Mouse (Mus musculus): Measurements from ENCODE around the gene Ano4. TPM values are rescaled to one million over a fixed set of nuclear protein-coding genes. Genes with fewer than 3 reads are reported as not detected.

Ano4 gene
- polyA plus RNA-seq, 1 experiment from 2014 or later: 0.96 TPM

DNA sequence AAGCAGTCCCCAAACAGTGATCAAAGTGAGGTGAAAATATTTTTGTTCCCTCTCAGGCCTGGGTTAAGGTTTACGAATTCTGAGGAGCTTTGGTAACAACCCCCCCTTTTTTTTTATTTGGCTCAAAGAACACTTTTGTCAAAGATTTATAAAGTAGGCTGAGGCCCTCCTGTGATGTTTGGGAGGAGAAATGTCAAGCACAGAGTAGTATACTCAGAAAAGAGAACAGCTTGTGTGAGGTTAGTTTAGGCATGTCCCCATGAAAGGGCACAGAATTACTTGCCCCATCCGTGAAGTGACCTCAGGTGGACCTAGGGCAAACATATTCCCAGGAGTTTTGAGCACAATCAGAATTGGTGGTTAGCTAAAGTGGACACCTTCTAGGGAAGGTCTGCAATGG lies 189.1 kb downstream of the Ano4 start:
- no peaks in the 10 kb centered on the region for H3K9me3 ChIP-seq (ENCODE audit: control insufficient read depth, low read length)
- WGBS: 61% methylated on average over 2 of the region's 2 CpGs
- H3K27me3 ChIP-seq (ENCODE audit: control insufficient read depth, insufficient read depth, low read length): no peaks in the 10 kb centered on the region
- H3K9ac ChIP-seq (ENCODE audit: low read length): no peak overlapping the region
- no peak overlapping the region for H3K4me3 ChIP-seq (ENCODE audit: low read depth, low read length)
- no peak overlapping the region for H3K4me2 ChIP-seq (ENCODE audit: low read depth, severe bottlenecking)
- no peaks in the 10 kb centered on the region for H3K36me3 ChIP-seq (ENCODE audit: control insufficient read depth, insufficient read depth, low read length)
- DNase-seq (ENCODE audit: low spot score) (no peak), ATAC-seq (ENCODE audit: insufficient number of reproducible peaks, low FRiP score, low TSS enrichment, low read depth) (no peak)
- H3K4me1 ChIP-seq (ENCODE audit: control insufficient read depth, insufficient read depth, low read length): no peaks in the 10 kb centered on the region
- no peak overlapping the region for H3K27ac ChIP-seq (replicated peaks; ENCODE audit: low read depth, low read length)

DNA sequence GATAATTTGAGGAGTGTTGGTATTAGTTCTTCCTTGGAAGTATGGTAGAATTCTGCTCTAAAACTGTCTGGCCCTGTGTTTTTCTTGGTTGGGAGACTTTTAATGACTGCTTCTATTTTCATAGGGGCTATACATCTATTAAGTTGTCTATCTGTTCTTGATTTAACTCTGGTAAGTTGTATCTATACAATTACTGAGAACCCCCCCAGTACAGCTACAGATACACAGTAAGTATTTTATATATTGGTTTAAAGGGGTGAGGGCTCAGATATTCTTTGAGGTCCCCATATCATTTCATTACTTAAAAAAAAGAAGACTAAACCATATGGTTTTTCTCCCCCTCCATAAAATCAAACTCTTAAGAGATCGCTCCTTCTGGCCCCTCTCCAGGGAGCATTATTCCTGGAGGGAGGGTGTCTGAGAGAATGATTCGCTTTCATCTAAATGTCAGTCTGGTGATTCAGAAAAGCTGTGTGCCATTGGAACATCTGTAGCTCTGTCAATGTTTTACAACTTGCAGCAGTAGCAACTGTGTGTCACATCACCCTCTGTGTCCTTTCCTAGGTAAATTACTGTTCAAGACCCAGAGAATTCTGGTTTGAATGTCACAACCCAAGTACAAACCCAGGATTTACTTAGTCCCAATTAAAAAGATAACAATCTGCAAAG lies 189.6 kb downstream of the Ano4 start:
- DNase-seq (ENCODE audit: low spot score) (no peak), ATAC-seq (ENCODE audit: insufficient number of reproducible peaks, low FRiP score, low TSS enrichment, low read depth) (no peak)
- WGBS: 52% methylated on average over 2 of the region's 2 CpGs
- Histone ChIP-seq H3K27ac (replicated peaks; ENCODE audit: low read depth, low read length) (no peak overlapping the region), H3K9me3 (ENCODE audit: control insufficient read depth, low read length) (no peaks in the 10 kb centered on the region), H3K4me1 (ENCODE audit: control insufficient read depth, insufficient read depth, low read length) (no peaks in the 10 kb centered on the region), H3K4me2 (ENCODE audit: low read depth, severe bottlenecking) (no peak overlapping the region), H3K4me3 (ENCODE audit: low read depth, low read length) (no peak overlapping the region), H3K9ac (ENCODE audit: low read length) (no peak overlapping the region), H3K27me3 (ENCODE audit: control insufficient read depth, insufficient read depth, low read length) (no peaks in the 10 kb centered on the region), H3K36me3 (ENCODE audit: control insufficient read depth, insufficient read depth, low read length) (no peaks in the 10 kb centered on the region)

DNA sequence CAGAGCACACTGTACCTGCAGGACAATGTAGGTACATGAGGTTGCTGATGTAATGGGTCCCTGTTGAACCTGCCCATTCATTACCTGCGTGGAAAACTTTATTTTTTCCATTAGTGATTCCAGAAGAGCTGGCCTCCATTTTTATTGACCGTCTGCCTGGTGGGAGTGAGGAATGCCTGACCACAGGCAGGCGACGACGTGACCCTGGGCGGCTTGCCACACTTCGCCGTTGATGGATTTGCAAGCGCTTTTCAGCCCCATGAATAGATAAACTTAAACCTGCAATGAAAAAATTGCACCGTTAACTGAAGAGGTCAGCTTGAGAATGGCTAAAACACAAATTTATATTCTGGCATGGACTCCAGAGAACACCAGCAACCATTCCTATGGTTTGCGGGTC lies 195.4 kb downstream of the Ano4 start:
- Histone ChIP-seq H3K27ac (replicated peaks; ENCODE audit: low read depth, low read length) (no peak overlapping the region), H3K27me3 (ENCODE audit: control insufficient read depth, insufficient read depth, low read length) (no peaks in the 10 kb centered on the region), H3K36me3 (ENCODE audit: control insufficient read depth, insufficient read depth, low read length) (no peaks in the 10 kb centered on the region), H3K4me2 (ENCODE audit: low read depth, severe bottlenecking) (no peak overlapping the region), H3K9me3 (ENCODE audit: control insufficient read depth, low read length) (no peaks in the 10 kb centered on the region), H3K4me1 (ENCODE audit: control insufficient read depth, insufficient read depth, low read length) (no peaks in the 10 kb centered on the region), H3K9ac (ENCODE audit: low read length) (no peak overlapping the region), H3K4me3 (ENCODE audit: low read depth, low read length) (no peak overlapping the region)
- 77% methylated on average over 11 of the region's 11 CpGs for WGBS
- no peak for ATAC-seq (ENCODE audit: insufficient number of reproducible peaks, low FRiP score, low TSS enrichment, low read depth)
- no peak for DNase-seq (ENCODE audit: low spot score)

DNA sequence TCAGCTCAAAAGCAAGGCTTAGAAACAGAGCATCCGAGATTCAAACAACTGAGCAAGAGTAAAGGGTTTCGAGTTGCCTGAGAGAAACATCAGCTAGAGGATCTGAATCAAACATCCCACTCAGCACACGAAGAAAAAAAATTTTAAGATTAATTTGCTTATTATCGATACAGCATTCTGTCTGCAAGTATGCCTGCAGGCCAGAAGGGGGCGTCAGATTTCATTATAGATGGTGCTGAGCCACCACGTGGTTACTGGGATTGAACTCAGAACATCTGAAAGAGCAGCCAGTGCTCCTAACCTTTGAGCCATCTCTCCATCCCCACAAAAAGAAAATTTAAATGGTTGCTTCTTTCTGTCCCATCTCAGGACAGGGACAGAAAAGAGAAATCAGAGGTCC lies 223.2 kb downstream of the Ano4 start:
- 61% methylated on average over 6 of the region's 6 CpGs for WGBS
- Histone ChIP-seq H3K9me3 (ENCODE audit: control insufficient read depth, low read length) (no peaks in the 10 kb centered on the region), H3K27ac (replicated peaks; ENCODE audit: low read depth, low read length) (no peak overlapping the region), H3K4me1 (ENCODE audit: control insufficient read depth, insufficient read depth, low read length) (no peaks in the 10 kb centered on the region), H3K9ac (ENCODE audit: low read length) (no peak overlapping the region), H3K4me3 (ENCODE audit: low read depth, low read length) (no peak overlapping the region), H3K4me2 (ENCODE audit: low read depth, severe bottlenecking) (no peak overlapping the region), H3K36me3 (ENCODE audit: control insufficient read depth, insufficient read depth, low read length) (no peaks in the 10 kb centered on the region), H3K27me3 (ENCODE audit: control insufficient read depth, insufficient read depth, low read length) (no peaks in the 10 kb centered on the region)
- ATAC-seq (ENCODE audit: insufficient number of reproducible peaks, low FRiP score, low TSS enrichment, low read depth): no peak
- no peak for DNase-seq (ENCODE audit: low spot score)

DNA sequence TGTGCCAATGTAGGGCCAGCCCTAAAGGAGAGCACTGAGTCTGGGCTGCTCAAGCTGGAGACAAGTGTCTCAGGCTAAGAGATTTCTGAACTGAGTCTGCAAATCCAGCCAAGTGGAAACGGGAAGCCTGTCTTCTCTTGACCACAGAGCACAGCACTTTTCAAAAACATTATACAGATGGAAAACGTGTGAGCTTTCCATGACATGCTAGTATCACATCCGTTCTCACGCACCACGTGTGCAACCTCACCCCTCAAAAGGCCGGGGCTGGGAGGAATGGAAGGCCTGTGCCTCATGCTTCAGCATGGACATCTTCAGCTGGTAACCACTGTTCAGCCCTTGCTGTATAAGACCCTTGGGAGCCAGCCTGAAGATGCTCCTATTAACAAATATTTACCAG lies 230.2 kb downstream of the Ano4 start:
- Histone ChIP-seq H3K9ac (ENCODE audit: low read length) (no peak overlapping the region), H3K9me3 (ENCODE audit: control insufficient read depth, low read length) (no peaks in the 10 kb centered on the region), H3K27ac (replicated peaks; ENCODE audit: low read depth, low read length) (no peak overlapping the region), H3K36me3 (ENCODE audit: control insufficient read depth, insufficient read depth, low read length) (no peaks in the 10 kb centered on the region), H3K4me1 (ENCODE audit: control insufficient read depth, insufficient read depth, low read length) (no peaks in the 10 kb centered on the region), H3K4me3 (ENCODE audit: low read depth, low read length) (no peak overlapping the region), H3K4me2 (ENCODE audit: low read depth, severe bottlenecking) (no peak overlapping the region), H3K27me3 (ENCODE audit: control insufficient read depth, insufficient read depth, low read length) (no peaks in the 10 kb centered on the region)
- DNase-seq (ENCODE audit: low spot score): no peak
- WGBS: 86% methylated on average over 6 of the region's 6 CpGs
- ATAC-seq (ENCODE audit: insufficient number of reproducible peaks, low FRiP score, low TSS enrichment, low read depth): no peak

DNA sequence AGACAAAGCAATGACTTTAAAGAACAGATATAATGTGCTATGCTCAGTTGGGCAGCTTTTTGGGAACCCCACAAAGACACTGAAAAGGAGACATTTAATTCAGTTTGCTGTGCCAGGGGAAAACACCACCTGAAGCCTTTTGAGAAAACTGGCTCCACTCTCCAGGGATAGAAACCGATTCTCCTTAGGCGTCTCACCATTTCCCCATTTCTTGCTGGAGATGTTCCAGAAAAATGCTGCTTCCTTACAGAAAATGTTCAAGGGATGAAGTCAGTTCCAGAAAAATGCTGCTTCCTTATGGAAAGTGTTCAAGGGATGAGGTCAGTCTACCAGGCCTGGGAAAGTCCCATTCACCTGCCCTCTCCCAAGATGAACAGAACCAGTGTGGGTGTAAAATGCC lies 233.1 kb downstream of the Ano4 start:
- Histone ChIP-seq H3K9ac (ENCODE audit: low read length) (no peak overlapping the region), H3K9me3 (ENCODE audit: control insufficient read depth, low read length) (no peaks in the 10 kb centered on the region), H3K4me3 (ENCODE audit: low read depth, low read length) (no peak overlapping the region), H3K4me2 (ENCODE audit: low read depth, severe bottlenecking) (no peak overlapping the region), H3K27me3 (ENCODE audit: control insufficient read depth, insufficient read depth, low read length) (no peaks in the 10 kb centered on the region), H3K36me3 (ENCODE audit: control insufficient read depth, insufficient read depth, low read length) (no peaks in the 10 kb centered on the region), H3K4me1 (ENCODE audit: control insufficient read depth, insufficient read depth, low read length) (no peaks in the 10 kb centered on the region), H3K27ac (replicated peaks; ENCODE audit: low read depth, low read length) (no peak overlapping the region)
- 96% methylated on average over 2 of the region's 2 CpGs for WGBS
- no peak for DNase-seq (ENCODE audit: low spot score)
- no peak for ATAC-seq (ENCODE audit: insufficient number of reproducible peaks, low FRiP score, low TSS enrichment, low read depth)

DNA sequence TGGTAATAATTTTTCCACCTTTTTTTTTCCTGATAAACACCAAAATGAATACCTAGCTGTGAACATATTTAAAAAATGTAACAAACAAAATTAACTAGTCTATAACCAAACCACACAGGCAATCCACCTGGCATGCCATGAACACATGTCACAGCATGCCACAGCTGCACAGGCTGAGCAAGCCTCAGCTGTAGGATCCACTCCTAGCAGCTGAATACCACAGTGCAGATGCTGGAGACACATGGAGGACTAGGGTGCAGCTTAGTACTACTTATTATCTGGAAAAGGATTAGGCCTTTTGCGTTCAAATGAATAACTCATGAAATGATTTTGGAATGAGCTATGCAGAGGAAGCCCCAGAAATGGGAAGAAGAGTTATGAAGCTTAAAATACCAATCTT lies 233.6 kb downstream of the Ano4 start:
- WGBS: 90% methylated on average over 1 of the region's 1 CpGs
- ATAC-seq (ENCODE audit: insufficient number of reproducible peaks, low FRiP score, low TSS enrichment, low read depth): no peak

DNA sequence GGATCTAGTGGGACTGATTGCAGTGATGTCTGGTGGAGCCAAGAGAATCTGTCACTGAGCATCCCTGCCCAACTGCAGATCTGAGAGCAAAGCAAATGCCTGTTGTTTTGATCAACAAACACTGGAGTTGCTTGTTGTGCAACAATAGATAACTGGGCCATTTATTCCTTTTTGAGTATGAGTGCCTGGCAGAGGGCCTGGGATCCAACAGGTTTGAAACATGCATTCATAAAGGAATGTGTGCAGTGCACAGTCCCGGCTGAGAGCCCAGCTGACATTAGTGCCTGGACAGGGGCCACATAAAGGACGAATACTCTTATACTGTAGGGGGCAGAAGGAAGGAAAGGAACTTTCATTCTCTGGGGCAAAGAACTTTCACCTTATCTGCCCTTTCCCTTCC lies 241.0 kb downstream of the Ano4 start:
- H3K9ac ChIP-seq (ENCODE audit: low read length): no peak overlapping the region
- no peak overlapping the region for H3K4me3 ChIP-seq (ENCODE audit: low read depth, low read length)
- 76% methylated on average over 2 of the region's 2 CpGs for WGBS
- no peak overlapping the region for H3K27ac ChIP-seq (replicated peaks; ENCODE audit: low read depth, low read length)
- DNase-seq (ENCODE audit: low spot score) (no peak), ATAC-seq (ENCODE audit: insufficient number of reproducible peaks, low FRiP score, low TSS enrichment, low read depth) (no peak)
- no peaks in the 10 kb centered on the region for H3K9me3 ChIP-seq (ENCODE audit: control insufficient read depth, low read length)
- no peaks in the 10 kb centered on the region for H3K4me1 ChIP-seq (ENCODE audit: control insufficient read depth, insufficient read depth, low read length)
- H3K4me2 ChIP-seq (ENCODE audit: low read depth, severe bottlenecking): no peak overlapping the region
- H3K36me3 ChIP-seq (ENCODE audit: control insufficient read depth, insufficient read depth, low read length): no peaks in the 10 kb centered on the region
- H3K27me3 ChIP-seq (ENCODE audit: control insufficient read depth, insufficient read depth, low read length): no peaks in the 10 kb centered on the region

More for the DNA sequence above, 233.6 kb downstream of the Ano4 start:
- no peaks in the 10 kb centered on the region for H3K4me1 ChIP-seq (ENCODE audit: control insufficient read depth, insufficient read depth, low read length)
- no peaks in the 10 kb centered on the region for H3K27me3 ChIP-seq (ENCODE audit: control insufficient read depth, insufficient read depth, low read length)
- no peaks in the 10 kb centered on the region for H3K36me3 ChIP-seq (ENCODE audit: control insufficient read depth, insufficient read depth, low read length)
- no peaks in the 10 kb centered on the region for H3K9me3 ChIP-seq (ENCODE audit: control insufficient read depth, low read length)
- no peak overlapping the region for H3K4me3 ChIP-seq (ENCODE audit: low read depth, low read length)
- no peak overlapping the region for H3K9ac ChIP-seq (ENCODE audit: low read length)
- H3K27ac ChIP-seq (replicated peaks; ENCODE audit: low read depth, low read length): no peak overlapping the region
- H3K4me2 ChIP-seq (ENCODE audit: low read depth, severe bottlenecking): no peak overlapping the region
- no peak for DNase-seq (ENCODE audit: low spot score)

DNA sequence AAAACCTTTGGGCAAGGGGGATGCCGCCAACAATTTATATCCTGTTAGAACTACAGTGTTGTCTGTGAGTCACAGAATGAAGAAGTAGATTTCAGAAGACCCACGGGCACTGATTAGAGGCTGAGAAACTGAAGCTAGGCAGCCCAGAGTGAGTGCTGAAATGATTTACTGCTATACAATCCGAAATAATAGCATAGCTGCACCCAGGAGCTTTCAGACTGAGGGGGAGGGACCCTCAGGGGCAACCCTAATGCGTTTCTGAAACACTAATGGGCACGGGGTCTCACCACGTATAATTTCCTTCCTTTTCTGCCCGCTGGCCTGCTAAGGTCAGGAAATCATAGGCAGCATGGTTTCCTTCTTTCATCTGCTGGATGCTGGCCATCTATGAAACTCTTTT lies 242.5 kb downstream of the Ano4 start:
- 28% methylated on average over 7 of the region's 7 CpGs for WGBS
- H3K4me1 ChIP-seq (ENCODE audit: control insufficient read depth, insufficient read depth, low read length): no peaks in the 10 kb centered on the region
- H3K9ac ChIP-seq (ENCODE audit: low read length): no peak overlapping the region
- H3K4me2 ChIP-seq (ENCODE audit: low read depth, severe bottlenecking): no peak overlapping the region
- H3K27me3 ChIP-seq (ENCODE audit: control insufficient read depth, insufficient read depth, low read length): no peaks in the 10 kb centered on the region
- H3K9me3 ChIP-seq (ENCODE audit: control insufficient read depth, low read length): no peaks in the 10 kb centered on the region
- ATAC-seq (ENCODE audit: insufficient number of reproducible peaks, low FRiP score, low TSS enrichment, low read depth) (0 out of 2 replicates have a peak, but pooled peaks have one; percentile 21), DNase-seq (ENCODE audit: low spot score) (peak; percentile 21)
- H3K4me3 ChIP-seq (ENCODE audit: low read depth, low read length): no peak overlapping the region
- H3K27ac ChIP-seq (replicated peaks; ENCODE audit: low read depth, low read length): no peak overlapping the region
- H3K36me3 ChIP-seq (ENCODE audit: control insufficient read depth, insufficient read depth, low read length): no peaks in the 10 kb centered on the region
